In the genomic region with DNA sequence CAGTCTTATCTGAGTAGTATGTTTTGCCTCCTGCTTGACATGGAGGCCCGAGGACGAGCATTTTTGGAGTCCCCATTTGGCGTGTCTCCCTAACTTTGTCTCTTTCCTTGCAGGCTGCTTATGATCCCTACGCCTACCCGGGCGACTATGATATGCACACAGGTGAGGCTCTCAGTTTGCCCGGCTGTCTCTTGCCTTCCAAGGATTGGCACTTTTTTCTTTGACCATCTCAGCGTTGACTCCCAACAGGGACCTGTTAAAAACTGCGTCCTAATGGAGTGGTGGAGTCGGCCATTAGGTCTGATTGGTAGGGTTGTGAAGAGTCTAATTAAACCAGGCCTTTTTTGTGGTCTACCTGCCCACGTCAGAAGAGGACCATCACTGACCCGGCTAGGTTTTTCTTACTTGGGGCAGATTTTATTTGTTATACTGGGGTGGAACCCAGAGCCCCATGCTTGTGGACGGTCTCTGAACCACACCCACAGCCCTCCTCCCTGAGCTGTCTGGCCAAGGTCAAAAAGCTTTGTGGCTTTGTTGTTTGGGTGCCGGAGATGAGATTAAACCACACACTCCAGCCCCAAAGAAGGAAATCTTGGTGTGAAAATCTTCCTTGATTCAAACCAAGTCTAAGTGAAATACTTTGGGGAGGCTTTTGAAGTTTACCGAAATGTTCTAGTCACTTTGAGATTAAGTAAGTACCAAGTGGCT, we compare ENCODE assay signal across 8 mouse cellular contexts. TPM values are rescaled to one million over a fixed set of nuclear protein-coding genes. Genes with fewer than 3 reads are reported as not detected.
DNase-seq lines count a peak whose midpoint lies in the region; ATAC-seq and TF ChIP-seq lines count a peak whose summit lies in the region.

No protein-coding gene starts in this region.

- peak overlapping the region; percentile 80 for H3K9ac ChIP-seq in kidney, postnatal 0 days (ENCODE audit: low read depth, low read length)
- H3K9ac ChIP-seq in hindbrain, embryonic 14.5 days: peak overlapping the region; percentile 79
- H3K9ac ChIP-seq in midbrain, embryonic 15.5 days: peak overlapping the region; percentile 81

- no peaks in the 10 kb centered on the region for H3K9me3 ChIP-seq in kidney, postnatal 0 days (replicated peaks; ENCODE audit: low read length)
- no peaks in the 10 kb centered on the region for H3K9me3 ChIP-seq in hindbrain, embryonic 14.5 days (ENCODE audit: control insufficient read depth, low read length)
- no peaks in the 10 kb centered on the region for H3K9me3 ChIP-seq in midbrain, embryonic 15.5 days

- H3K27ac ChIP-seq in kidney, postnatal 0 days: peak overlapping the region; percentile 85; the same call in 1 of the 2 replicates
- H3K27ac ChIP-seq in brown adipose tissue, adult 24 weeks (replicated peaks; ENCODE audit: low read depth, low read length): peak overlapping the region; percentile 66
- H3K27ac ChIP-seq in hindbrain, embryonic 14.5 days: no peak overlapping the region
- H3K27ac ChIP-seq in midbrain, embryonic 15.5 days: no peak overlapping the region

- TF ChIP-seq CTCF in kidney, postnatal 0 days (IDR thresholded peaks at IDR 0.05; ENCODE audit: low read depth): no peak

- peak overlapping the region; percentile 79 for H3K4me3 ChIP-seq in kidney, postnatal 0 days (replicated peaks; ENCODE audit: low read depth, low read length)
- H3K4me3 ChIP-seq in brown adipose tissue, adult 24 weeks (ENCODE audit: insufficient read depth, low read depth, low read length): peak overlapping the region; percentile 91
- H3K4me3 ChIP-seq in hindbrain, embryonic 14.5 days (replicated peaks; ENCODE audit: low read length): peak overlapping the region; percentile 84
- peak overlapping the region; percentile 85 for H3K4me3 ChIP-seq in midbrain, embryonic 15.5 days

- H3K4me1 ChIP-seq in kidney, postnatal 0 days (replicated peaks; ENCODE audit: insufficient read depth, low read length): peaks cover 12% of the 10 kb centered on the region; the same call in 1 of the 2 replicates
- peaks cover 9% of the 10 kb centered on the region for H3K4me1 ChIP-seq in brown adipose tissue, adult 24 weeks (ENCODE audit: control insufficient read depth, insufficient read depth, insufficient read length, low read length)
- H3K4me1 ChIP-seq in hindbrain, embryonic 14.5 days (replicated peaks; ENCODE audit: control insufficient read depth, insufficient read depth, low read length): peaks cover 15% of the 10 kb centered on the region
- peaks cover 23% of the 10 kb centered on the region for H3K4me1 ChIP-seq in midbrain, embryonic 15.5 days

- H3K36me3 ChIP-seq in kidney, postnatal 0 days (ENCODE audit: insufficient read depth, low read length): peaks cover 22% of the 10 kb centered on the region
- H3K36me3 ChIP-seq in hindbrain, embryonic 14.5 days (replicated peaks; ENCODE audit: control insufficient read depth, insufficient read depth): peaks cover 43% of the 10 kb centered on the region
- H3K36me3 ChIP-seq in midbrain, embryonic 15.5 days (replicated peaks): peaks cover 26% of the 10 kb centered on the region

- WGBS in kidney, postnatal 0 days: 28% methylated on average over 15 of the region's 15 CpGs
- 43% methylated on average over 15 of the region's 15 CpGs for WGBS in hindbrain, embryonic 14.5 days
- 40% methylated on average over 15 of the region's 15 CpGs for WGBS in midbrain, embryonic 15.5 days

- no peak for DNase-seq in kidney, postnatal 0 days (ENCODE audit: low spot score)
- no peak for DNase-seq in kidney, adult 11 months
- DNase-seq in hindbrain, embryonic 14.5 days (ENCODE audit: low spot score): no peak
- DNase-seq in thymus, adult 18-20 months: no peak
- no peak for DNase-seq in yolk sac, embryonic 10.5 days (ENCODE audit: low spot score)
- DNase-seq in adrenal gland, postnatal 10 days: no peak

- ATAC-seq in kidney, postnatal 0 days (replicated peaks; ENCODE audit: low FRiP score, low read depth): no peak
- no peak for ATAC-seq in hindbrain, embryonic 14.5 days (ENCODE audit: low FRiP score)
- no peak for ATAC-seq in midbrain, embryonic 15.5 days (replicated peaks)

- H3K27me3 ChIP-seq in kidney, postnatal 0 days (ENCODE audit: insufficient read depth, low read length): no peaks in the 10 kb centered on the region
- H3K27me3 ChIP-seq in hindbrain, embryonic 14.5 days (ENCODE audit: control insufficient read depth, insufficient read depth, low read length): no peaks in the 10 kb centered on the region
- no peaks in the 10 kb centered on the region for H3K27me3 ChIP-seq in midbrain, embryonic 15.5 days (replicated peaks)

- H3K4me2 ChIP-seq in kidney, postnatal 0 days (ENCODE audit: low read length): peak overlapping the region; percentile 81
- peak overlapping the region; percentile 66 for H3K4me2 ChIP-seq in hindbrain, embryonic 14.5 days (replicated peaks)
- peak overlapping the region; percentile 89 for H3K4me2 ChIP-seq in midbrain, embryonic 15.5 days

RNA-seq across cellular contexts. Expression of gene Eif3l, which starts 0.8 kb away (rescaled TPM):
- 199 and 218 TPM in 2 replicates for polyA plus RNA-seq in kidney, postnatal 0 days (2015; fragmentation: Nextera tagmentation; extraction: Ambion mirVana)
- 177 and 198 TPM in 2 replicates for polyA plus RNA-seq in brown adipose tissue, adult 24 weeks (2012; ENCODE audit: insufficient read depth, insufficient read length, missing spikeins)
- polyA plus RNA-seq in hindbrain, embryonic 14.5 days (2014; fragmentation: Nextera tagmentation; extraction: Ambion mirVana): 170 and 177 TPM in 2 replicates
- 165 and 167 TPM in 2 replicates for polyA plus RNA-seq in midbrain, embryonic 15.5 days (2015; fragmentation: Nextera tagmentation; extraction: Ambion mirVana)
- 100 to 1,000 TPM; 172 to 182 TPM for total RNA-seq in adrenal gland, postnatal 10 days (2021)

RNA-seq across cellular contexts. Expression of gene Ankrd54, which starts 13.1 kb away (rescaled TPM):
- polyA plus RNA-seq in kidney, postnatal 0 days (2015; fragmentation: Nextera tagmentation; extraction: Ambion mirVana): 42.5 and 42.6 TPM in 2 replicates
- 5.7 and 8.7 TPM in 2 replicates for polyA plus RNA-seq in brown adipose tissue, adult 24 weeks (2012; ENCODE audit: insufficient read depth, insufficient read length, missing spikeins)
- polyA plus RNA-seq in hindbrain, embryonic 14.5 days (2014; fragmentation: Nextera tagmentation; extraction: Ambion mirVana): 42.2 and 53.1 TPM in 2 replicates
- 61.0 and 64.3 TPM in 2 replicates for polyA plus RNA-seq in midbrain, embryonic 15.5 days (2015; fragmentation: Nextera tagmentation; extraction: Ambion mirVana)
- total RNA-seq in adrenal gland, postnatal 10 days (2021): 10 to 100 TPM; 19.2 to 21.4 TPM

RNA-seq across cellular contexts. Expression of gene Micall1, which starts 32.9 kb away (rescaled TPM):
- 5.9 and 6.6 TPM in 2 replicates for polyA plus RNA-seq in kidney, postnatal 0 days (2015; fragmentation: Nextera tagmentation; extraction: Ambion mirVana)
- 20.2 and 21.8 TPM in 2 replicates for polyA plus RNA-seq in brown adipose tissue, adult 24 weeks (2012; ENCODE audit: insufficient read depth, insufficient read length, missing spikeins)
- 12.9 and 14.3 TPM in 2 replicates for polyA plus RNA-seq in hindbrain, embryonic 14.5 days (2014; fragmentation: Nextera tagmentation; extraction: Ambion mirVana)
- 13.9 and 15.8 TPM in 2 replicates for polyA plus RNA-seq in midbrain, embryonic 15.5 days (2015; fragmentation: Nextera tagmentation; extraction: Ambion mirVana)
- 10 to 100 TPM; 29.0 to 33.4 TPM for total RNA-seq in adrenal gland, postnatal 10 days (2021)

RNA-seq across cellular contexts. Expression of gene Galr3, which starts 34.1 kb away (rescaled TPM):
- 0.13 and 0.24 TPM in 2 replicates for polyA plus RNA-seq in kidney, postnatal 0 days (2015; fragmentation: Nextera tagmentation; extraction: Ambion mirVana)
- not detected in 2 replicates for polyA plus RNA-seq in brown adipose tissue, adult 24 weeks (2012; ENCODE audit: insufficient read depth, insufficient read length, missing spikeins)
- not detected in 2 replicates for polyA plus RNA-seq in hindbrain, embryonic 14.5 days (2014; fragmentation: Nextera tagmentation; extraction: Ambion mirVana)
- not detected in 2 replicates for polyA plus RNA-seq in midbrain, embryonic 15.5 days (2015; fragmentation: Nextera tagmentation; extraction: Ambion mirVana)
- under 1 TPM; 0.30 to 0.48 TPM for total RNA-seq in adrenal gland, postnatal 10 days (2021)

RNA-seq across cellular contexts. Expression of gene H1f0, which starts 47.6 kb away (rescaled TPM):
- 522 and 524 TPM in 2 replicates for polyA plus RNA-seq in kidney, postnatal 0 days (2015; fragmentation: Nextera tagmentation; extraction: Ambion mirVana)
- 128 and 153 TPM in 2 replicates for polyA plus RNA-seq in brown adipose tissue, adult 24 weeks (2012; ENCODE audit: insufficient read depth, insufficient read length, missing spikeins)
- 74.8 and 75.7 TPM in 2 replicates for polyA plus RNA-seq in hindbrain, embryonic 14.5 days (2014; fragmentation: Nextera tagmentation; extraction: Ambion mirVana)
- polyA plus RNA-seq in midbrain, embryonic 15.5 days (2015; fragmentation: Nextera tagmentation; extraction: Ambion mirVana): 183 and 198 TPM in 2 replicates
- 100 to 1,000 TPM; 195 to 222 TPM for total RNA-seq in adrenal gland, postnatal 10 days (2021)

Comparison
In these comparisons a context has a peak if more than half of its experiments do, and no peak if none do; other contexts are left out.
1. H3K27ac ChIP-seq: peak in kidney, postnatal 0 days (single experiment) and brown adipose tissue, adult 24 weeks (single experiment); none in hindbrain, embryonic 14.5 days (single experiment) and midbrain, embryonic 15.5 days (single experiment).
2. Peak in every context shown above with its lines, with median percentiles within 50 percentile points of each other: H3K4me2 ChIP-seq, H3K4me3 ChIP-seq and H3K9ac ChIP-seq.